In genomic region chr2:69559380-69559779, GRCm38 (mm10) we compare ENCODE assay signal across 16 mouse cellular contexts. TPM values are rescaled to one million over a fixed set of nuclear protein-coding genes. Genes with fewer than 3 reads are reported as not detected.
"Had no signal": no experiment of that assay in that cellular context is flagged by ENCODE, and none has a peak within 500 bp of the region (broad histone marks: within the 10 kb centered on the region; RNA-seq: fewer than 3 reads in every experiment).

No protein-coding gene starts in this region.

- H3K27ac ChIP-seq: limb, embryonic 13.5 days; liver, embryonic 14.5 days; midbrain, embryonic 10.5 days had no signal

- H3K9ac ChIP-seq: limb, embryonic 13.5 days; liver, embryonic 14.5 days had no signal

- ATAC-seq: intestine, postnatal 0 days had no signal

- H3K9me3 ChIP-seq: limb, embryonic 13.5 days; midbrain, embryonic 10.5 days had no signal

- H3K4me3 ChIP-seq: limb, embryonic 13.5 days; midbrain, embryonic 10.5 days had no signal

- H3K36me3 ChIP-seq: limb, embryonic 13.5 days; midbrain, embryonic 10.5 days had no signal

- H3K4me1 ChIP-seq: limb, embryonic 13.5 days had no signal

- DNase-seq: left cerebral cortex, postnatal 4 days; lung, adult 18-20 months; lung, postnatal 10 days; lung, postnatal 4 days; midbrain, embryonic 14.5 days; retina, postnatal 1 day; right cerebral cortex, postnatal 4 days; spleen, adult 18-20 months; thymus, adult 18-20 months; thymus, postnatal 14 days had no signal

- H3K4me2 ChIP-seq: limb, embryonic 13.5 days had no signal

RNA-seq across cellular contexts. Expression of gene Lrp2, which starts 26.5 kb away (rescaled TPM):
- total RNA-seq: megakaryocyte, adult 5-6 weeks; monocyte, adult 5-6 weeks had no signal
